Mouse (Mus musculus): Measurements from ENCODE around the gene Atxn1. TPM values are rescaled to one million over a fixed set of nuclear protein-coding genes. Genes with fewer than 3 reads are reported as not detected.

Gene Atxn1
- total RNA-seq, 2 experiments from 2014 or later: 32.0 to 47.0 TPM

DNA sequence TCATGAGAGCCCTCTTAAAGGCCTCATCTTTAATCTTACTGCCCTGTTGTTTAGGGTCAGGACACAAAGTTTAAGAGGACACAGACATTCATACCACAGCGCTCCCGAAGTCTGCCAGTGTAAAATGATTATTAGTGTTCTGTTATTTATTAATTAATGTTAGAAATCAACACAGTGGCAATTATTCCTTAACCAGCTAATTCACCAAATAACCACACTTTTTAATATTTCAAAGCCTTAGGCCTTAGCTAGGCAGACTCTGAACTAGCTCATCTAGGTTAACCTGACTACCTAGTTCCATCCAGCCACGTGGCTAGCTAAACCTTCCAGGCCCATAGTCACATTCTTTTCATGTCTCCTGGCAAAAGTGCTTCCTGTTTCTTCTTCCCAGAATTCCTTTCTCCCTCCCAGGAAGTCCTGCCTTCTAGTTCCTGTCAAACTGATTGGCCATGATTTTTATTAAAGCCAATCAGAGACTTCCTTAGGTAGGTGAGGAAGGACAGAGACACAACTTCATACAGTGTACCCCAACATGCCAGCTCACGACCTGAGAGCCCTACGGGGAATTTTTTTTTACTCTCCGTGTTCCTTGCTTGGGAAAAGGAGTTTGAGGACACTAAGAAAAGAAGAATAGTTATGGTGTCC, 439.9 kb downstream of the Atxn1 start:
- no peak for DNase-seq

DNA sequence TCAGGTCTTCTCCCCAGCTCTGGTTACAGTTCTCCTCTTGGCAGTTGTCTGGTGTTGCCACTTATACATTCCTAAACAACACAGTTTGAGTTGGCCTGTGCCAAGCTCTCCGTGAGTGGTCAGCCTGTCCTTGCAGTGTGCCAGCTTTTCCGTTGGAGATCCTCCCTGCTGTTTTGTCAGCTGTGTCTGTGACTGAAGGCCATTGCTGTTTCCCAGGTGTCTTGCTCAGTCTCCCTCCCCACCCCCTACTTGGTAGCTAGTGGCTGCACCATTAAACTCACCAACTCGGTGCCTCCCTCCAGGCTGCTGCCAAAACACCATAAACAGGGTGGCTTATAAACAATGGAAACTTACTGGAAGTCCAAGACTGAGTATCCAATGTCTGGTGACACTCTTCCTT, 440.5 kb downstream of the Atxn1 start:
- DNase-seq: peak; percentile 59

DNA sequence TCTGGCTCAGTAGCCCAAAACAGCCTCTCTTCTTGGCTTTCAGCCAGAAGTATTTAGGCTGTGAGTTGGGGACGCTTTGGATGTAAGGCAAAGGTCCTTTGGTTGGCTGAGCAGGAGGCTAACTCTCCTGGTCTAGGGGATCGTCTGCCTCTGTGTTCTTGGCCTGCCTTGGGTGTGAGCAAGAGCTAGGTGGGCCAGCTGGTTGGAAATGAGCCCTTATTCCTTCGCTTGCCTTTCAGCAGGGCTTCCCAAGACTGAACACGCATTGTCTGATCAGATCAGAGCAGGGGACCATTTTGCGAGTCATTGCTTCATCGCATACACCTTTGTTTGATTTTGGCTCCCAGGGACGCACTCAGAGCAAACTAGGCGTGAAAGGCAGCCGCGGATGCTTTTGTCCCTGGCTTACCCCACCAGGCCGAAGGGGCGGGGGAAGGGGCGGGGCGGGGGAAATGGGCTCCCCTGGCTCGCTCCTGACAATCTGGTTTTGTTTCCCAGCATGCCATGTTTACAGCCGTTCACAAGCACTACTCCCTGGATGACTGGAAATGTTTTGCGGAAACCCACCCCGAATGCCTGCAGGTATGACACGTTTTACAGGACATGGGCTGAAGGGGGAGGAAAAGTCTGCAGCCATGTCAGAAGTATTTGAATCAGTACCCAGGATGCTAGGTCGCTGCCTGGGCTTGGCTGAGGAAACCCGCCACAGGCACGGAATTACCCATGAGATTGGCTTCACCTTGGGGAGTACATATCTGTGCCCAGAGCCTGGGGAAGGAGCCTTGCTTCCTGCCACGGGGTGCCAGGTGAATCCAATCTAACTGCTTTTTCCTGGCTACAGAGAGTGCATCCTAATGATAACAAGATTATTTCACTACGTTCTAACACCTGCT, 448.1 kb downstream of the Atxn1 start:
- DNase-seq: peak; percentile 43

DNA sequence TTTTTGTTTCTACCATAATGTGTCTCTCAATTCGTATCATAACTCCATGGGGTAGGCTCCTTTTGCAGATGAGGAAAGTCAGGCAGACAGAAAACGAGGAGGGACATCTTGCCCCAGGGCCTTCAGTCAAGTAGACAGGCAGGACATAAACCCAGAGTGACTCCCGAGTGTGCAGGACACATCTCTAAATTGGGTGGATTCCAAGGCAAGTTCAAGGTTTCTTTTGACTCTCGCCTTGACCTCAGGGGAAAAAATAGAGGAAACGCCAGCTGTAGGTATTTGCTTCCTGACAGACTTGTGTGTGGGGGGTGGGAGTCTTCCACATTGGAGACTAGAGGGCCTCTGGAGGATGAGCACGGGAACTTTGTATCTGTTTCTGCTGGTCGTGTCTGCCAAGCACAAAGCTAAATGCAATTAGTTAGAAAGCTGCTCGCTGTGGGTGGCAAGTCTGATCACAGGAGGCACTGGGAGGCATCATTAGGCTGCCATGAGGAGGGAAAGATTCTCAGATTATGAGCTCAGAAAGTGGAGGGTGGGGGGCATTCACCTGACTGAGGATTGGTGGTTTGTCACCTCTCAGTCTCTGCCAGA, 449.9 kb downstream of the Atxn1 start:
- no peak for DNase-seq

DNA sequence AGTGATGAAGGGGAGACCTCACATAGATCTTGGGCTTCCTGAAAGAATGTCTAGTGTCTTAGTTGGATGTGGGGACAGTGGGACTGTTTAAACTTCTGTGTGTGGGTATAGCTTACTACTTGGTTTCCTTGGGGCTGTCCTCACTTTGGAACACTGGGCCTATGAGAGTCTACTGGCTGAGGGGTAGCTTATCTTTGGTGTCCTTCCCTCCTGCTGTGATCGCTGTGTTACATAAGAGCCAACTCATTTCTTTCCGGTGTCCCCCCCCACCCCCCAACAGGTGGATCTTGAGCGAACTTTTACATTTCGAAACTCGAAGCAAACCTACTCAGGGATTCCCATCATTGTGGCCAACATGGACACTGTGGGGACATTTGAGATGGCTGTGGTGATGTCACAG, 450.7 kb downstream of the Atxn1 start:
- DNase-seq: no peak

DNA sequence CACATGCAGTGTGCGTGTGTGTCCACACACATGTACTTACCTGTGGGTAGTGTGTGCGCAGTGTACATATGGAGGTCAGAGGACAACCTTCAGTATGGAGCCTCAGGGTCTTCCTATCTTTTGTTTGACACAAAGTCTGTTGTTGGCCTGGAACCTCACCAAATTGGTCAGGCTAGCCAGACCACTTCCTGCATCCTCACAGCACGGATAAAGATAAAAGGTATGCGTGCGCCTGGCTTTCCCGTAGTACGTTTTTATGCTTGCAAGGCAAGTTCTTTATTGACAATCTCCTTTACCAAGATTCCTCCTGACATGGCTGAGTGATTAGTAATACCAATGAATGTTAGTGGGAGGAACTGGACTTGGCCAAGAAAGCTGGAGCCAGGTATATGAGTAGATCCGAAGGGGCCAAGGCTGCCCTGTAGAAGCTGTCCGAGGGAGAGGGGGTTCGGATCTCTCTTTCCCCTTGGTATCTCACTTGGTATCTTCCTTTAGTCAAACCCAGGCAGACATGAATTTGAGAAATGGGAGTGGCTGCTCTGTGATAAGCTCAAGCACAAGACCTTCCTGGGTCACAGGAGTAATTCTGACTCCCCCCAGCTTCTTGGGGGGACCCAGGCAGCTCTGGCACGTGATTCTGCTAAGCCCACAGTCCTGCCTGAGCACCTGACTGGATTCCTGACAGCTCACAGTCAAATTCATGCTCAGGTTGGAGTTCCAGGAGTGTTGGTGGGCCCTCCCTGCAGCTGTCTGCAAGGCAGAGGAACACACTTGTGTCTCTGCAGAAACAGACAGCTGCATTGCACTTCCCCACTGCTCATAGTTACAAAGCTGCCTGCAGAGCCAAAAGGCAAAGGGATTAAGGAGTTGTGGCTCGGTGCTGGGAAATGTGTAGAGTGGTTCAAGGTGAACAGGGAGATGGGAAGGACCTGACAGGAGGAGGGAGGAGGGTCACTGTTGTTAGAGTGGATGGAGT, 451.5 kb downstream of the Atxn1 start:
- no peak for DNase-seq

DNA sequence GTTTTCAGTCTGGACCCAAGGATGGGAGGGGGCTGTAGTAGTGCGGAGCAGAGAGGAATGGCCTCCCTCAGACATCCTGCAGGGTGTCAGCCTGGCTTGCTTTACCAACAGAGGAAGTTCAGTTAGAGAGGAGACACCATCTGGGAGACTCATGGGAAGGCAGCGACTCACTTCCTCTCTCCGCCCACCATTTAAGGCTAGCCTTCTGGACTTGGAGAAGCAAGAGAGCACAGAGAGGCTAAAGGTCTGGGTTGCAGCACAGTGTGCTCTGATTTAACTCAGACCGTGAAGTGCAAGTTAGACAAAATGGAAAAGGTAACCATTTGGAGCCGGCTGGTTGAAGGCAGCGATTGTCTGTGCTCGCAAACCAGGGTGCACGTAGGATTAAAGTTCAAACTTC, 452.3 kb downstream of the Atxn1 start:
- no peak for DNase-seq

DNA sequence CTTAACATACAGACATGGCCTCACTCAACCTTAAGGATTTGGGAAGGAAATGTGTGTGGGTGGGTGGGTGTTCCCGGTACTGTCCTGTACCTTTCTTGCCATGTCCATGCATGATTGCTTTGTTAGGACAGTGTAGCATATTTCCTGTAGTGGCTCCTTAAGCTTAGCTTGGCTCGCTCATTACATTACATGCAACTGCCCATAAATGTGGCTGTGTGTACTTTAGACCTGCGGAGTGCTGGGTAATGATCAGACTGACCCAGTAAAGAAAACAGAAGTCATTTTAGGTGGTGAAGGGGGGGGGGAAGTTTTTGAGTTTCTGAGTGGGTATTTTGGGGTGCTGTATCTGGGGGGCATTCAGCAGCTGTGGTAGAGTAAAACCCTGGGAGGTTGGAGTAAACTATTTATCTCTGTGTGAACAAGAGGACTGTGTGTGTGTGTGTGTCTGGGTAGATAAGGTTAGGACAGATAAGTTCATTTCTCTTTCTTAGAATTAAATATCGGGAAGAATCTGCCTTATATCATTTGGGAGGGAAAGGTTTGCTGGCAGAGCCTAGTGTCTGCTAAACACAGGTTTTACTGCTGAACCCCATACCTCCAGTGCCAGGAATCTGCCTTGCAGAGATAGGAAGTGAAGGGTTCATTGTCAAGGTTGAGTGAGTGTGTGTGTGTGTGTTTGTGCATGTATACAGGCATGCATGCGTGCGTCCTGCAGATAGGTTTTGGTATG, 452.9 kb downstream of the Atxn1 start:
- no peak for DNase-seq

DNA sequence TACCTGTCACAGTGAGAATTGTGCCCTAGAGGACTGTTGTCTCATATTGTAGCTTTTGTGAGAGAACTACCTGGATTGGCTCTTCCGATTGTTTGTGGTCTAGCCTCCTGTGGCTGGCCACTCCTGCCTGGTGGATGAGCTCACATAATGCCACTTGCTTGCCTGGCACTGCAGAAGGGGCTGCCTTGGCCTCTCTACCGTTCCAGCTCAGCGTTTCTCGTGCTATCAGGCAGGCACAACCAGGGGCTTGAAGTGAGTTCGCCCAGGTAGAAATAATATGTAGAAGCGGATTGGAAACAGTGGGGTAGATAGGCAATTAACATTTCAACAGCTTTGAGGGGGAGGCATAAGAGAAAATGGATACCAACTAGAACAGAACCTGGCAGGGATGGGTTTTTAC, 455.4 kb downstream of the Atxn1 start:
- DNase-seq: no peak

DNA sequence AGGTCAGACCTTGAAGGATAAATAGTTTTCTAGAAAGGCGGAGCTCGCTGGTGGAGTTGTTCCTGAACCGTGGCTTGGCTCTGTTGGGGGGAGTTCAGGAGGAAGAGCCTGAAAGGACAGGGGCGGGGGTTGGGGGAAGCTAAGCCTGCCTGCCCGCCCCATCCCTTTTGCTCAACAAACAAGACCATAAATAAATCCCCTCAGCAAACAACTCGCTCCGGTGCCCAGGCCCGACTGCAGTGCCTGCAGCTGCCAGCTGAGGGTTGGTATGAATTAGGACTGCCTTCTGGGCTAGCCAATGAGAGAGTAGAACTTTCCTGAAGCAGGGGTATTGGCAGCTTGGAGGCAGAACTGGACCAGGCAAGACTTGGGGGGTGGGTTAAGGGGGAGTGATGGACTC, 456.3 kb downstream of the Atxn1 start:
- peak; percentile 82 for DNase-seq

DNA sequence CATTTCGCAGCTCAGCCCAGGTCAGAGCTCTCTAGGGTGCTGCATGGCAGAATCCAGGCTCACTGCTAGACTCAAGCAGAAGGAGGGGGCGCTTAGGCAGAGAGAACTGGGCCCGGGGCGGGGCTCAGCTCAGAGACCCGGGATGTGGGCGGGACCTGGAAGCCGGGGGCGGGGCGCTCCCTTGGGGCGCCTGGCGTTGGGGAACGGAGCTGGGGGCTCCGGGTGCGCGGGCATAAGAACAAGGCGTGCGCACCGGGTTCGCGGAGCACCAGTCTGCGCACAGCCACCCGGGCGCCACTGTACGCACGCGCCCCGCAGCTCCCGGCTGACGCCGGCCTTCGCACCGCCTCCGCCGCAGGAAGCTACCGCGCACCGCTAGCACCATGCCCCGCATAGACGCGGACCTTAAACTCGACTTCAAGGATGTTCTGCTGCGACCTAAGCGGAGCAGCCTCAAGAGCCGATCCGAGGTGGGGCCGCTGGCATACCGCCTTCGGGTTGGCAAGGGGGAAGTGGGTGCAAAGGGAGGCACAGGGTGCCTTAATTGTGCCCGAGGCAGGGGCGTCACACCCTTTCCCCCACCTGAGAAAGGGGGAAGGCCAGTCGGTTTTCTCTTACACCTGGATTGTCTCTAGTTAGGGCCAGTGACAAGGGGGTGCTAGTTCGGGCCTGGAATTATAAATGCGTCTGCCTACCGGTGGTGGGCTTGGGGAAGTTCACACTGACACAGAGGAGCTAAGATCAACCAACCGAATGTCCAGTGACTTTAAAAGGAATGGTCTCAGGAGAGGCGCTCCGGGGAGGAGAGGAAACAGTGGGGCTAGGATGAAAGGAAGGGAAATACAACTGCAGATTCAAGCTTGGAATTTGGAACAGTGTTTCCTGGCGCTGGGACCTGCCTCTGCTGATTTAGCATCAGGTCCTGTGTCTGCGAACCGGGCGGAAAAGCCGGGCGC, 457.3 kb downstream of the Atxn1 start, which contains the start of gene Gmpr:
TSS of gene Gmpr (plus strand) at position 171 of the 956 bp plus-strand sequence.
- DNase-seq: peak; percentile 84

DNA sequence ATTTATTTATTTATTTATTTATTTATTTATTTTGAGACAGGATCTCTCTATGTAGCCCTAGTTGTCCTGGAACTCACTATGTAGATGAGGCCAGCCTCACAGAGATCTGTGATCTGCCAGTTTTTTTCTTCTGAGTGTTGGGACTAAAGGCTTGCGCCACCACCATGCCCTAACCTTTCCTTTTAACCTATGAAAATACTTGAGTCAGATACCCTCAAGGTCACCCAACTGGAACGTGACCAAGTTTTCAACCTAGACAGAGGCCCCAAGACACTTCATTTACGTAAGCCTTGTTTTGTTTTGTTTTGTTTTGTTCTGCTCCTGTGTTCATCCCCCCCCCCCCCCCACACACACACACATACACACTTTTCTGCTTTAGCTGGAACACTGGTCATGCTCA, 459.3 kb downstream of the Atxn1 start:
- DNase-seq: no peak

DNA sequence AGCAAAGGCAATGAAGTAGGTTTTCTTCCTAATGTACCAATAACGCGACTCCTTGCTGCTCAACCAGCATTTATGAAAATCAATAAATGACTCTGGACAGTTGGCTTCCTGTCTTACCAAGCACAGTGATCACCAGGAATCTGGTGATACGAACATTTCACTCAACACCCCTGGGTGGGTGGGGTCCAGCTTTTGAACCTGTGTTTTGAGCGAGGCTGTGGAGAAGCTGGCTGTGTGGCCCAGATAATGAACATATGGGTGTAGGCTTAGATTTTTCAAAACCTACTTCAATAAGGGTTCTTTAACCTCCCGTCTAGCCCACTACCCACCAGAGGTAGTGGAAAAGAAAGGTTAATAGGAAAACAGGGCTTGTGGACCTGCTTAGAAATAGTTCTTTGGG, 462.0 kb downstream of the Atxn1 start:
- no peak for DNase-seq

DNA sequence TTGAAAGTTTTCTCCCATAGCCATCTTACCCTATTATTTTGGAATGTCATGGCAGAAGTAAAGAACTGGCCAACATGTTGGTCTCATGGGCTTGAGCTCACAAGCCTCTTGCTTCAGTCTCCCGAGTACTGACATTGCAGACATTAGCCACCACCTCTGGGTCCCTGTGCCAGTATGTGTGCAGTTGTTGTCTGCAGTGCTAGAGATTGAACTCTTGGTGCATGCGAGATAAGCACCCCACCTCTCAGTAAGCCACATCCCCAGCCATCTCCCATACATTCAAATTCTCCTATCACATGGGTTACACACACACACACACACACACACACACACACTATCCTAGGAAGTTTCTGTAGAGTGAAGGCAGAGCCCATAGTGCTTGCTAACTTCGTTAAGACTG, 464.9 kb downstream of the Atxn1 start:
- no peak for DNase-seq
